Mouse (Mus musculus): ENCODE measurements at regions not wholly inside any gene's neighbourhood (a gene's known extent, or its start where the extent isn't known, plus 50 kb on each side); places are given as distances from the start of the nearest gene placed in this dataset.

DNA sequence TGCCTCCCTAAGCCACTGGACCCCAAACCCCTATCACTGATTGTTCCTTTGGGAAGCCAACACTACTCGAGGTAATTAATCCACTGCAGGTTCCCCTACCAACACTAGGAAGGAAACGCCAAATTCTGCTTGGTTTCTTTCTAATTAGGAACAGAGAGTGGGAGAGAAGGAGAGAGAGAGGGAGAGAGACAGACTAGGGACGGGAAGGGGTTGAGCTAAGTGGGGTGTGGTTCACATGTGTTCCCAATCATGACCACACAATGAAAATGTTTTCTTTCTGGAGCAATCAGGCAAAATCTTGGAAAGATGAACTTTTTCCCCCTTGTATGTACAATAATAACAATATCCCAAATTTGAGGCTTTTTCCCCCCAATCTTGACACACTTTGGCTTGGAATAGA lies 619.3 kb downstream of the Gm826 start:
- Histone ChIP-seq H3K36me3 (ENCODE audit: control insufficient read depth, insufficient read depth, low read length) (no peaks in the 10 kb centered on the region), H3K9ac (ENCODE audit: low read length) (no peak overlapping the region), H3K27ac (replicated peaks; ENCODE audit: low read depth, low read length) (no peak overlapping the region), H3K4me3 (ENCODE audit: low read depth, low read length) (no peak overlapping the region), H3K4me1 (ENCODE audit: control insufficient read depth, insufficient read depth, low read length) (peaks cover 4% of the 10 kb centered on the region; the same call in 1 of the 2 replicates), H3K4me2 (ENCODE audit: low read depth, severe bottlenecking) (no peak overlapping the region), H3K27me3 (ENCODE audit: control insufficient read depth, insufficient read depth, low read length) (no peaks in the 10 kb centered on the region), H3K9me3 (ENCODE audit: control insufficient read depth, low read length) (no peaks in the 10 kb centered on the region)
- WGBS: 8% methylated on average over 3 of the region's 3 CpGs
- DNase-seq (ENCODE audit: low spot score) (no peak), ATAC-seq (ENCODE audit: insufficient number of reproducible peaks, low FRiP score, low TSS enrichment, low read depth) (no peak)

DNA sequence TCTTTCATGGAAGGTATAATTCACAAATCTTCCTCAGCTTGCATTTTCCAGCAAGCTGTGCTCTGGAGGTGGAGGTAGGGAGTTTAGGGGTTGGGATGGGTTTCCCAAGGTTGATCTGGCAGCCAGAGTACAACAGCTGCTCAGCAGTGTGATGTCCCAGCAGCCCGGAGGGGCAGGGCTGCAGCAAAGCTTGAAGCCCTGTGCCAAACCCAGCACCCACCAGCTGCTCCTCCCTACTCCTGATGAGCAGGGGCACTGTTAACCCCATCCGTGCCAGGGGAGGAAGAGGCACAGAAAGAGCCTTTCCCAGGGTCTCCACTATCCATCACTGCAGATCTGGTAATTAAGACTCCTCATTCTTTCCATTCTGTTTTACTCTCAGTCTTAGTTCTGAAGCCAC lies 615.2 kb downstream of the Gm826 start:
- no peaks in the 10 kb centered on the region for H3K27me3 ChIP-seq (ENCODE audit: control insufficient read depth, insufficient read depth, low read length)
- no peak overlapping the region for H3K9ac ChIP-seq (ENCODE audit: low read length)
- H3K4me2 ChIP-seq (ENCODE audit: low read depth, severe bottlenecking): no peak overlapping the region
- no peak overlapping the region for H3K4me3 ChIP-seq (ENCODE audit: low read depth, low read length)
- ATAC-seq (ENCODE audit: insufficient number of reproducible peaks, low FRiP score, low TSS enrichment, low read depth): no peak
- H3K36me3 ChIP-seq (ENCODE audit: control insufficient read depth, insufficient read depth, low read length): no peaks in the 10 kb centered on the region
- no peak overlapping the region for H3K27ac ChIP-seq (replicated peaks; ENCODE audit: low read depth, low read length)
- no peaks in the 10 kb centered on the region for H3K9me3 ChIP-seq (ENCODE audit: control insufficient read depth, low read length)
- WGBS: 59% methylated on average over 2 of the region's 2 CpGs
- DNase-seq (ENCODE audit: low spot score): no peak
- peaks cover 4% of the 10 kb centered on the region; the same call in 1 of the 2 replicates for H3K4me1 ChIP-seq (ENCODE audit: control insufficient read depth, insufficient read depth, low read length)

DNA sequence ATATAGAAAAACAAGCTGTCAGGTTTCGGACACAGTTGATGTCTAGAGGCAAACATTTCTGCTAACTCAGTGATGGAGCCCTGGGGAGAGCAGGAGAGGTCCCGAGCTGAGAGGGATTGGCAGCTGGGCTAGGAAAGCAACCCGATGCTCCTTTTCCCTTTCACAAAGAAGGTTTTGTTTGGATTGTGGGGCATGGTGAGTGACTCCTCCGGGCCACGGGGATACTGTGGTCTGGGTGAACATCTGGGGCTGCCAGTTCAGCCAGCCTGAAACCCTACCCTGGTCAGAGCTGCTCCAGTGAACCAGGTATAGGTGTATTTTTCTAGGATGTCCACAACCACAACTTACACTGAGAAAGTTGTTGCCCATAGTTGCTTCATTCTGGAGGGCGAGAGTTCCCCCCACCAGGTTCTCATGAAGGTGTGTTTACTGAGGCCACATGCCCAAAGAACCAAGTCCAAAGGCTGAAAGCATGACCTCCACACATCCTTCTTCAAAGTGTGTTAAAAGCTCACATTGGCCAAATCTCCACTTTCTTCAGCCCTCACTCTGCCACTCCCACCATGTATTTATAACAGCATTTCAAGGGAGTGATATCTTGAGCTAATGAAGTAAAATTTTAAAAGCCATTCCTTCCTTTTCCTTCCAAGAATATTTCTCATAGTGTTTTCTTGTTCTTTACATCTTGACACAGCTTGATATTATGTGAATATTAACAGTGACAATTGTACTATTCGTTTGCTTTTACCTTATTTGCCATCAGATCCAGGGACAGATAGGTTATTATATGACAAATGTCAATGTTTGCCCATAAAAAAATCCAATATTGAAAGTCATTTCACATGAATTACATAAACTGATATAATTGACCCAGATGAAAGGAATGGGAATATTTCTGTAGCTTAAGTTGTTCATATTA lies 608.5 kb downstream of the Gm826 start:
- no peak overlapping the region for H3K4me2 ChIP-seq (ENCODE audit: low read depth, severe bottlenecking)
- ATAC-seq (ENCODE audit: insufficient number of reproducible peaks, low FRiP score, low TSS enrichment, low read depth): no peak

DNA sequence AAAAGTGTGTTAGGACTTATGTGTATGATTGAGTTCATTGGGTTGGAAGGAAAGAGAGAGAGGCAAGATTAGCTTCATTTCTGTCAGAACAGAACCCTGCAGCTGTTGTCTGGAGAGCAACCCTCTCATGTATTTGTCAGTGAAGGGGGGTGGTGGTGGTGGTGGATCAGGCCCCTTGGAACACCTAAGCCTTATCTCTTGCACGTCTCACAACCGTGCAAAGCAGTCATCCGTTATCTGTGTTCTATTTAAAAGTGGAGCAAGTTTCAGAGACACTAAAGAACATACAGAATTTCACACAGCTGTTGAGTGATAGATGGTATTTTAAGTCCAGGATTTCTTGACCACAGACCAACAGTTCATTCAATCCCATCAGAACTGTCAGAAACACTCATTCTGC lies 604.7 kb downstream of the Gm826 start:
- H3K9ac ChIP-seq (ENCODE audit: low read length): no peak overlapping the region
- no peak overlapping the region for H3K4me3 ChIP-seq (ENCODE audit: low read depth, low read length)
- no peaks in the 10 kb centered on the region for H3K9me3 ChIP-seq (ENCODE audit: control insufficient read depth, low read length)
- no peak for ATAC-seq (ENCODE audit: insufficient number of reproducible peaks, low FRiP score, low TSS enrichment, low read depth)
- H3K4me1 ChIP-seq (ENCODE audit: control insufficient read depth, insufficient read depth, low read length): no peaks in the 10 kb centered on the region
- H3K4me2 ChIP-seq (ENCODE audit: low read depth, severe bottlenecking): no peak overlapping the region
- H3K27me3 ChIP-seq (ENCODE audit: control insufficient read depth, insufficient read depth, low read length): no peaks in the 10 kb centered on the region
- 72% methylated on average over 3 of the region's 3 CpGs for WGBS
- DNase-seq (ENCODE audit: low spot score): no peak
- H3K27ac ChIP-seq (replicated peaks; ENCODE audit: low read depth, low read length): no peak overlapping the region
- H3K36me3 ChIP-seq (ENCODE audit: control insufficient read depth, insufficient read depth, low read length): no peaks in the 10 kb centered on the region

More for the DNA sequence above, 608.5 kb downstream of the Gm826 start:
- Histone ChIP-seq H3K9ac (ENCODE audit: low read length) (no peak overlapping the region), H3K27me3 (ENCODE audit: control insufficient read depth, insufficient read depth, low read length) (no peaks in the 10 kb centered on the region), H3K27ac (replicated peaks; ENCODE audit: low read depth, low read length) (no peak overlapping the region), H3K4me1 (ENCODE audit: control insufficient read depth, insufficient read depth, low read length) (no peaks in the 10 kb centered on the region), H3K9me3 (ENCODE audit: control insufficient read depth, low read length) (no peaks in the 10 kb centered on the region), H3K4me3 (ENCODE audit: low read depth, low read length) (no peak overlapping the region), H3K36me3 (ENCODE audit: control insufficient read depth, insufficient read depth, low read length) (no peaks in the 10 kb centered on the region)
- no peak for DNase-seq (ENCODE audit: low spot score)
- 51% methylated on average over 7 of the region's 7 CpGs for WGBS

DNA sequence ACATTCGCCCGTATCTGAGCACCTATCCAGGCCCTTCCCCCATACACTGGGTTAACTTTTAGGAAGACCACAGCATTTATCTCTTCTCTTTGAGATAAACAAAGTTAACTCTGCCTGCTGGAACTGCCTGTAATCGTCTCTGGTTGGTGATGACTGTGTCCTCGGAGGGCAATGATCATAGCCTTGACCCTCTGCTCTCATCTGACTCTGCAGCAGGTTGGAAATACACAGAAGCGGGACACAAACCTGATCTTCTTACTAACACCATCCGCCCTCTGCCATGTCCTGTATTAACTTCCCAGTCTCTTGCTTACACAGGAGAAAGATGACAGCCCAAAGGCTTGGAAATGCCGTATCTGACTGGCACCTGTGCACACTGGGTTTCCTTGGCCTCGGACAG lies 603.7 kb downstream of the Gm826 start:
- no peaks in the 10 kb centered on the region for H3K36me3 ChIP-seq (ENCODE audit: control insufficient read depth, insufficient read depth, low read length)
- no peak for DNase-seq (ENCODE audit: low spot score)
- no peak for ATAC-seq (ENCODE audit: insufficient number of reproducible peaks, low FRiP score, low TSS enrichment, low read depth)
- no peaks in the 10 kb centered on the region for H3K9me3 ChIP-seq (ENCODE audit: control insufficient read depth, low read length)
- no peak overlapping the region for H3K27ac ChIP-seq (replicated peaks; ENCODE audit: low read depth, low read length)
- no peak overlapping the region for H3K9ac ChIP-seq (ENCODE audit: low read length)
- no peak overlapping the region for H3K4me3 ChIP-seq (ENCODE audit: low read depth, low read length)
- WGBS: 71% methylated on average over 8 of the region's 8 CpGs
- no peaks in the 10 kb centered on the region for H3K4me1 ChIP-seq (ENCODE audit: control insufficient read depth, insufficient read depth, low read length)
- H3K27me3 ChIP-seq (ENCODE audit: control insufficient read depth, insufficient read depth, low read length): no peaks in the 10 kb centered on the region
- H3K4me2 ChIP-seq (ENCODE audit: low read depth, severe bottlenecking): no peak overlapping the region

DNA sequence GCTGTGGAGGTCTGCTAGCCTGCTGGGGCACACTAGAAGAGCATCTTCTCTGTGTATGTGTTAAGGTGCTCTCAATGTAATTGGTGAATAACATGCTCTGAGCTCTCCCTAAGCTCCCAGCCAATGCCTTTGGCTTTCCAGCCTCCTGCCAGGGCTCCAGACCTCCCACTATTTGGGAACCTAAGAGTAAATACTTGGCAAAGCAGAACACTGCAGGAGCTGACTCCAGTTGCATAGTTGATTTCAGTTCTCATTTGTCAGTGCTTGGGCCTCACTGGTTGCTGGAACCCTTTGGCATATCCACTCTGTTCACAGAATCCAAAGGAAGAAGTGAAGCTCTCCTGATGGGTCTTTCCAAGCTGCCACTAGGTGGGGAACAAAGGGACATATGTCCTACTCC lies 602.7 kb downstream of the Gm826 start:
- Histone ChIP-seq H3K9me3 (ENCODE audit: control insufficient read depth, low read length) (no peaks in the 10 kb centered on the region), H3K27me3 (ENCODE audit: control insufficient read depth, insufficient read depth, low read length) (no peaks in the 10 kb centered on the region), H3K36me3 (ENCODE audit: control insufficient read depth, insufficient read depth, low read length) (no peaks in the 10 kb centered on the region), H3K4me2 (ENCODE audit: low read depth, severe bottlenecking) (no peak overlapping the region), H3K27ac (replicated peaks; ENCODE audit: low read depth, low read length) (no peak overlapping the region), H3K4me1 (ENCODE audit: control insufficient read depth, insufficient read depth, low read length) (no peaks in the 10 kb centered on the region), H3K4me3 (ENCODE audit: low read depth, low read length) (no peak overlapping the region), H3K9ac (ENCODE audit: low read length) (no peak overlapping the region)
- DNase-seq (ENCODE audit: low spot score) (no peak), ATAC-seq (ENCODE audit: insufficient number of reproducible peaks, low FRiP score, low TSS enrichment, low read depth) (no peak)

DNA sequence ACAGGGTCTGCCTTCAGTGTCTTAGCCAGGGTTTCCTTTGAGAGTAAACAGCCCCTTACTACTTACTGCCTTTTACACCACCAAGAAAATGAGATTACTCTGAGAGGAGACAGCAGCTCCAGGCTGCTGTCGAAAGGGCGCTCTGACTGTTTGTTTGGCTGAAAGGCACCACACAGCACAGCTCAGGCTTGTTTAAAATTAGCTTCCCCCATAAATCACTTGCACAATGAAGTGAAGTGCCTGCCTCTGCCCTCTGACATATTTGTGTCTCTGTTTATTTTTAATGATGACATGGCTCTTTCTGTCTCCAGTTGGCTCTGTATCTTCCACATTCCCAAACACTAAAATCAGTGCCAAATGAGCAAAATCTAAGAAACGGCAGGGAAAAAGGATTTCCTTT lies 601.5 kb downstream of the Gm826 start:
- H3K27ac ChIP-seq (replicated peaks; ENCODE audit: low read depth, low read length): no peak overlapping the region
- H3K36me3 ChIP-seq (ENCODE audit: control insufficient read depth, insufficient read depth, low read length): no peaks in the 10 kb centered on the region
- H3K4me1 ChIP-seq (ENCODE audit: control insufficient read depth, insufficient read depth, low read length): no peaks in the 10 kb centered on the region
- H3K4me3 ChIP-seq (ENCODE audit: low read depth, low read length): no peak overlapping the region
- ATAC-seq (ENCODE audit: insufficient number of reproducible peaks, low FRiP score, low TSS enrichment, low read depth): no peak
- no peak for DNase-seq (ENCODE audit: low spot score)
- H3K9me3 ChIP-seq (ENCODE audit: control insufficient read depth, low read length): no peaks in the 10 kb centered on the region
- H3K9ac ChIP-seq (ENCODE audit: low read length): no peak overlapping the region
- no peaks in the 10 kb centered on the region for H3K27me3 ChIP-seq (ENCODE audit: control insufficient read depth, insufficient read depth, low read length)
- no peak overlapping the region for H3K4me2 ChIP-seq (ENCODE audit: low read depth, severe bottlenecking)
- WGBS: 13% methylated on average over 3 of the region's 3 CpGs

DNA sequence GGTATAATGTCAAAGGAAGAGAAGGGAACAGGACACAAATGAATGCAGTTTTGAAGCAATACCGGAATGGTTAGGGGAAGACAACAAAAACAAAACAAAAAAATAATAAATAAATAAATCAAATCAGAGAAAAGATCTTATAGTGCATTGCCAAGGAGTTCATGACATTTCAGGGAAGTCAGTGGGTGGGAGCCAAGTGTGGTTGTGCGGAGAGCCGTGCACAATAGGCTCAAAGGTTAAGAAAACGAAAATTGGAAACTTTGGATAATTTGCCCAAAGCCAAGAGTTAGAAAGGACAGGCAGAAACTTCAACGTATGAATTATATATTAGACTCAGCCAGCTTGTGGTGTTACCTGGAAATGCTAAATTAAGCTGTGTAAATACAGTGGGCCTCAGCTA lies 599.4 kb downstream of the Gm826 start:
- Histone ChIP-seq H3K36me3 (ENCODE audit: control insufficient read depth, insufficient read depth, low read length) (no peaks in the 10 kb centered on the region), H3K4me3 (ENCODE audit: low read depth, low read length) (no peak overlapping the region), H3K27ac (replicated peaks; ENCODE audit: low read depth, low read length) (no peak overlapping the region), H3K9ac (ENCODE audit: low read length) (no peak overlapping the region), H3K27me3 (ENCODE audit: control insufficient read depth, insufficient read depth, low read length) (no peaks in the 10 kb centered on the region), H3K9me3 (ENCODE audit: control insufficient read depth, low read length) (no peaks in the 10 kb centered on the region), H3K4me2 (ENCODE audit: low read depth, severe bottlenecking) (no peak overlapping the region), H3K4me1 (ENCODE audit: control insufficient read depth, insufficient read depth, low read length) (no peaks in the 10 kb centered on the region)
- no peak for DNase-seq (ENCODE audit: low spot score)
- WGBS: 79% methylated on average over 5 of the region's 5 CpGs
- ATAC-seq (ENCODE audit: insufficient number of reproducible peaks, low FRiP score, low TSS enrichment, low read depth): no peak
